Mouse (Mus musculus) stomach, embryonic 15.5 days (tissue): ENCODE data around the gene Rassf3. TPM values are rescaled to one million over a fixed set of nuclear protein-coding genes. Genes with fewer than 3 reads are reported as not detected.

Experiments
- ATAC-seq: fragments of 200-750 bp; cut with Nextera tagmentation; 2 replicates; pipeline ENCODE4 v1.8.0; 2017; ENCODE audit warnings: low read depth, moderate number of reproducible peaks, moderate TSS enrichment; ENCODE audit not compliant: insufficient read depth, low FRiP score
- H3K27ac ChIP-seq: fragments of 300-500 bp; sonication (generic); 2 replicates; pipeline ENCODE4 v1.5.1; 2015; ENCODE audit warnings: mild to moderate bottlenecking, inconsistent platforms
- H3K27me3 ChIP-seq: fragments of 300-500 bp; sonication (generic); replicated peaks from 2 replicates; pipeline ENCODE4 v1.6.1; 2015; ENCODE audit warnings: inconsistent platforms
- H3K36me3 ChIP-seq: fragments of 300-500 bp; sonication (generic); 2 replicates; pipeline ENCODE4 v1.6.1; 2015; ENCODE audit warnings: inconsistent platforms
- H3K4me1 ChIP-seq: fragments of 300-500 bp; sonication (generic); 2 replicates; pipeline ENCODE4 v1.6.1; 2015; ENCODE audit warnings: inconsistent platforms
- H3K4me2 ChIP-seq: fragments of 300-500 bp; sonication (generic); 2 replicates; pipeline ENCODE4 v1.6.1; 2015; ENCODE audit warnings: mild to moderate bottlenecking, inconsistent platforms
- H3K4me3 ChIP-seq: fragments of 300-500 bp; sonication (generic); replicated peaks from 2 replicates; pipeline ENCODE4 v1.5.1; 2015; ENCODE audit warnings: inconsistent platforms
- H3K9ac ChIP-seq: fragments of 300-500 bp; sonication (generic); 2 replicates; pipeline ENCODE4 v1.6.1; 2015; ENCODE audit warnings: inconsistent platforms
- H3K9me3 ChIP-seq: fragments of 300-500 bp; sonication (generic); 2 replicates; pipeline ENCODE4 v1.6.1; 2016; ENCODE audit warnings: inconsistent platforms
- WGBS: fragments of 180-500 bp; shearing (Covaris S2); methylation state at CpG from one replicate; pipeline ENCODE4 v1.1.7; 2015; 5-methylcytosine and 5-hydroxymethylcytosine counted together
- polyA plus RNA-seq: library from polyadenylated mRNA; unstranded; fragments of >200 nt; fragmentation: Nextera tagmentation; extraction: Ambion mirVana; gene quantifications from 2 replicates; pipeline ENCODE4 v1.2.1, GENCODE M21; 2015

Rassf3 gene
- polyA plus RNA-seq, 1 experiment from 2014 or later = 22.4 TPM

- Histone ChIP-seq H3K9ac (no peak overlapping the region), H3K36me3 (no peaks in the 10 kb centered on the region), H3K9me3 (no peaks in the 10 kb centered on the region), H3K4me3 (no peak overlapping the region), H3K27me3 (no peaks in the 10 kb centered on the region), H3K4me2 (no peak overlapping the region), H3K27ac (no peak overlapping the region), H3K4me1 (peaks cover 11% of the 10 kb centered on the region)
- ATAC-seq = no peak
- WGBS = 68% methylated on average over 5 of the region's 5 CpGs
Measured at GRCm38 (mm10) chr10:121501160-121501559, 25.0 kb upstream of the Rassf3 start.

- Histone ChIP-seq H3K36me3 (no peaks in the 10 kb centered on the region), H3K27ac (no peak overlapping the region), H3K27me3 (no peaks in the 10 kb centered on the region), H3K4me1 (peaks cover 3% of the 10 kb centered on the region; the same call in 1 of the 2 replicates), H3K9me3 (no peaks in the 10 kb centered on the region), H3K4me3 (no peak overlapping the region), H3K4me2 (no peak overlapping the region), H3K9ac (no peak overlapping the region)
- ATAC-seq = peak; percentile 40; the same call in 1 of the 2 replicates
- WGBS = 48% methylated on average over 5 of the region's 5 CpGs
Measured at GRCm38 (mm10) chr10:121500034-121500433, 23.9 kb upstream of the Rassf3 start.

GRCm38 (mm10) chr10:121499063-121499462 is 22.9 kb upstream of the Rassf3 start:
- H3K4me3 ChIP-seq = no peak overlapping the region
- 69% methylated on average over 2 of the region's 2 CpGs for WGBS
- no peaks in the 10 kb centered on the region for H3K9me3 ChIP-seq
- H3K27me3 ChIP-seq = no peaks in the 10 kb centered on the region
- no peak for ATAC-seq
- no peaks in the 10 kb centered on the region for H3K36me3 ChIP-seq
- H3K4me1 ChIP-seq = peaks cover 3% of the 10 kb centered on the region; the same call in 1 of the 2 replicates
- no peak overlapping the region for H3K4me2 ChIP-seq
- H3K27ac ChIP-seq = no peak overlapping the region
- H3K9ac ChIP-seq = no peak overlapping the region

GRCm38 (mm10) chr10:121498481-121498904 is 22.3 kb upstream of the Rassf3 start:
- Histone ChIP-seq H3K27me3 (no peaks in the 10 kb centered on the region), H3K9me3 (no peaks in the 10 kb centered on the region), H3K9ac (no peak overlapping the region), H3K4me1 (peaks cover 3% of the 10 kb centered on the region; the same call in 1 of the 2 replicates), H3K4me2 (no peak overlapping the region), H3K4me3 (no peak overlapping the region), H3K36me3 (no peaks in the 10 kb centered on the region), H3K27ac (peak overlapping the region; percentile 69)
- ATAC-seq = peak; percentile 50; the same call in 1 of the 2 replicates
- WGBS = 61% methylated on average over 8 of the region's 8 CpGs

GRCm38 (mm10) chr10:121497968-121498367 is 21.8 kb upstream of the Rassf3 start:
- Histone ChIP-seq H3K36me3 (no peaks in the 10 kb centered on the region), H3K9me3 (no peaks in the 10 kb centered on the region), H3K4me2 (no peak overlapping the region), H3K4me3 (no peak overlapping the region), H3K27ac (peak overlapping the region; percentile 69), H3K27me3 (no peaks in the 10 kb centered on the region), H3K9ac (no peak overlapping the region), H3K4me1 (peaks cover 3% of the 10 kb centered on the region; the same call in 1 of the 2 replicates)
- WGBS = 79% methylated on average over 7 of the region's 7 CpGs
- no peak for ATAC-seq

- Histone ChIP-seq H3K4me1 (peaks cover 3% of the 10 kb centered on the region; the same call in 1 of the 2 replicates), H3K27ac (no peak overlapping the region), H3K9ac (no peak overlapping the region), H3K27me3 (no peaks in the 10 kb centered on the region), H3K36me3 (no peaks in the 10 kb centered on the region), H3K9me3 (no peaks in the 10 kb centered on the region), H3K4me2 (no peak overlapping the region), H3K4me3 (no peak overlapping the region)
- 51% methylated on average over 7 of the region's 7 CpGs for WGBS
- ATAC-seq = no peak
Measured at GRCm38 (mm10) chr10:121496616-121497015, 20.5 kb upstream of the Rassf3 start.

- no peak overlapping the region for H3K4me2 ChIP-seq
- no peak for ATAC-seq
- no peaks in the 10 kb centered on the region for H3K27me3 ChIP-seq
- no peak overlapping the region for H3K27ac ChIP-seq
- 93% methylated on average over 2 of the region's 2 CpGs for WGBS
- H3K36me3 ChIP-seq = no peaks in the 10 kb centered on the region
- no peaks in the 10 kb centered on the region for H3K9me3 ChIP-seq
- H3K4me1 ChIP-seq = peaks cover 3% of the 10 kb centered on the region; the same call in 1 of the 2 replicates
- no peak overlapping the region for H3K4me3 ChIP-seq
- H3K9ac ChIP-seq = no peak overlapping the region
Measured at GRCm38 (mm10) chr10:121494163-121494425, 17.9 kb upstream of the Rassf3 start.

GRCm38 (mm10) chr10:121493374-121494162 is 17.4 kb upstream of the Rassf3 start:
- H3K4me2 ChIP-seq = no peak overlapping the region
- no peaks in the 10 kb centered on the region for H3K36me3 ChIP-seq
- no peak for ATAC-seq
- 70% methylated on average over 9 of the region's 9 CpGs for WGBS
- peak overlapping the region; percentile 45; the same call in 1 of the 2 replicates for H3K27ac ChIP-seq
- H3K4me3 ChIP-seq = no peak overlapping the region
- H3K9ac ChIP-seq = no peak overlapping the region
- H3K4me1 ChIP-seq = peaks cover 3% of the 10 kb centered on the region; the same call in 1 of the 2 replicates
- no peaks in the 10 kb centered on the region for H3K27me3 ChIP-seq
- no peaks in the 10 kb centered on the region for H3K9me3 ChIP-seq

GRCm38 (mm10) chr10:121492608-121493315 is 16.6 kb upstream of the Rassf3 start:
- 74% methylated on average over 7 of the region's 7 CpGs for WGBS
- ATAC-seq = peak; percentile 17; the same call in 1 of the 2 replicates

GRCm38 (mm10) chr10:121489941-121490340 is 13.8 kb upstream of the Rassf3 start:
- no peaks in the 10 kb centered on the region for H3K4me1 ChIP-seq
- no peaks in the 10 kb centered on the region for H3K36me3 ChIP-seq
- no peak overlapping the region for H3K4me3 ChIP-seq
- no peaks in the 10 kb centered on the region for H3K9me3 ChIP-seq
- no peak for ATAC-seq
- H3K4me2 ChIP-seq = no peak overlapping the region
- 80% methylated on average over 6 of the region's 6 CpGs for WGBS
- H3K27me3 ChIP-seq = no peaks in the 10 kb centered on the region
- no peak overlapping the region for H3K9ac ChIP-seq
- no peak overlapping the region for H3K27ac ChIP-seq

More at GRCm38 (mm10) chr10:121492608-121493315, 16.6 kb upstream of the Rassf3 start:
- Histone ChIP-seq H3K9me3 (no peaks in the 10 kb centered on the region), H3K27me3 (no peaks in the 10 kb centered on the region), H3K27ac (no peak overlapping the region), H3K4me3 (no peak overlapping the region), H3K36me3 (no peaks in the 10 kb centered on the region), H3K9ac (no peak overlapping the region), H3K4me1 (no peaks in the 10 kb centered on the region), H3K4me2 (no peak overlapping the region)

- Histone ChIP-seq H3K27ac (no peak overlapping the region), H3K4me1 (no peaks in the 10 kb centered on the region), H3K9me3 (no peaks in the 10 kb centered on the region), H3K4me2 (no peak overlapping the region), H3K36me3 (no peaks in the 10 kb centered on the region), H3K4me3 (no peak overlapping the region), H3K9ac (no peak overlapping the region), H3K27me3 (no peaks in the 10 kb centered on the region)
- ATAC-seq = no peak
- WGBS = 85% methylated on average over 14 of the region's 14 CpGs
Measured at GRCm38 (mm10) chr10:121488623-121489299, 12.6 kb upstream of the Rassf3 start.

- no peaks in the 10 kb centered on the region for H3K4me1 ChIP-seq
- no peaks in the 10 kb centered on the region for H3K27me3 ChIP-seq
- WGBS = 70% methylated on average over 4 of the region's 4 CpGs
- no peaks in the 10 kb centered on the region for H3K9me3 ChIP-seq
- no peak overlapping the region for H3K4me2 ChIP-seq
- H3K27ac ChIP-seq = no peak overlapping the region
- H3K36me3 ChIP-seq = no peaks in the 10 kb centered on the region
- no peak for ATAC-seq
- H3K9ac ChIP-seq = no peak overlapping the region
- H3K4me3 ChIP-seq = no peak overlapping the region
Measured at GRCm38 (mm10) chr10:121487716-121488115, 11.6 kb upstream of the Rassf3 start.
